Mouse (Mus musculus): Measurements from ENCODE around the gene Foxm1. TPM values are rescaled to one million over a fixed set of nuclear protein-coding genes. Genes with fewer than 3 reads are reported as not detected.
A peak's percentile ranks its signal among the peaks of the same experiment; 100 is the strongest.

The Foxm1 gene
- total and polyA plus RNA-seq, 3 experiments: 13.7 to 61.9 (median 31.1) TPM

- DNase-seq (ENCODE audit: low read depth, low spot score): no peak
- H3K36me3 ChIP-seq (ENCODE audit: control insufficient read depth in 1 of 2, insufficient read depth in 2 of 2, low read length in 2 of 2): peaks cover 0 to 11% of the 10 kb centered on the region in 2 experiments; a peak in 2 of 4 replicates
- no peaks in the 10 kb centered on the region for H3K9me3 ChIP-seq (replicated peaks; ENCODE audit: insufficient read depth, low read length)
- H3K9ac ChIP-seq (ENCODE audit: control insufficient read depth, low read depth, low read length, poor library complexity, severe bottlenecking): no peak overlapping the region
- H3K27me3 ChIP-seq (ENCODE audit: control insufficient read depth in 1 of 2, insufficient read depth in 2 of 2, low read length in 2 of 2): no peaks in the 10 kb centered on the region
- peaks cover 3% of the 10 kb centered on the region; the same call in 1 of the 2 replicates for H3K79me2 ChIP-seq (ENCODE audit: control insufficient read depth, insufficient read depth, low read length, poor library complexity)
- no peak overlapping the region for H3K4me3 ChIP-seq (ENCODE audit: control insufficient read depth in 1 of 2, insufficient read depth in 1 of 2, low read depth in 2 of 2, low read length in 2 of 2)
- TF ChIP-seq TBP (IDR thresholded peaks at IDR 0.05; ENCODE audit: low read depth, low read length) (no peak), POLR2A (IDR thresholded peaks at IDR 0.05; ENCODE audit: control insufficient read depth in 1 of 2, insufficient read depth in 1 of 2, low read depth in 1 of 2, low read length in 2 of 2, poor library complexity in 1 of 2) (no peak), MAFK (IDR thresholded peaks at IDR 0.05; ENCODE audit: borderline replicate concordance, low read depth, low read length) (no peak), ZNF384 (IDR thresholded peaks at IDR 0.05; ENCODE audit: low read depth, low read length) (no peak), CTCF (IDR thresholded peaks at IDR 0.05 in 2 of 3, conservative IDR thresholded peaks at IDR 0.05 in 1 of 3; ENCODE audit: control insufficient read depth in 1 of 3, insufficient read depth in 1 of 3, low read depth in 2 of 3, low read length in 3 of 3, poor library complexity in 1 of 3, severe bottlenecking in 1 of 3) (no peak), SIN3A (IDR thresholded peaks at IDR 0.05; ENCODE audit: low read length) (no peak), JUND (IDR thresholded peaks at IDR 0.05; ENCODE audit: low read depth, low read length) (no peak), USF2 (IDR thresholded peaks at IDR 0.05; ENCODE audit: borderline replicate concordance in 1 of 2, insufficient read depth in 1 of 2, low read depth in 1 of 2, low read length in 2 of 2) (no peak), ZMIZ1 (IDR thresholded peaks at IDR 0.05; ENCODE audit: low read depth, low read length) (no peak), RAD21 (IDR thresholded peaks at IDR 0.05; ENCODE audit: low read depth, low read length) (no peak), SMC3 (IDR thresholded peaks at IDR 0.05; ENCODE audit: low read depth, low read length) (no peak)
- no peaks in the 10 kb centered on the region for H3K4me1 ChIP-seq (ENCODE audit: control insufficient read depth in 1 of 2, insufficient read depth in 2 of 2, low read length in 2 of 2)
- H3K27ac ChIP-seq (ENCODE audit: control insufficient read depth, low read depth, low read length): no peak overlapping the region
Measured at GRCm38 (mm10) chr6:128370040-128370439, 7.3 kb downstream of the Foxm1 start.

- Histone ChIP-seq H3K79me2 (ENCODE audit: control insufficient read depth, insufficient read depth, low read length, poor library complexity) (no peaks in the 10 kb centered on the region), H3K4me1 (ENCODE audit: control insufficient read depth in 1 of 2, insufficient read depth in 2 of 2, low read length in 2 of 2) (peaks cover 0 to 4% of the 10 kb centered on the region in 2 experiments; a peak in 1 of 4 replicates), H3K27me3 (ENCODE audit: control insufficient read depth in 1 of 2, insufficient read depth in 2 of 2, low read length in 2 of 2) (no peaks in the 10 kb centered on the region), H3K36me3 (ENCODE audit: control insufficient read depth in 1 of 2, insufficient read depth in 2 of 2, low read length in 2 of 2) (peaks cover 0 to 3% of the 10 kb centered on the region in 2 experiments; a peak in 2 of 4 replicates), H3K27ac (ENCODE audit: control insufficient read depth, low read depth, low read length) (no peak within 1 kb of the TSS), H3K9me3 (replicated peaks; ENCODE audit: insufficient read depth, low read length) (no peaks in the 10 kb centered on the region), H3K4me3 (ENCODE audit: control insufficient read depth in 1 of 2, insufficient read depth in 1 of 2, low read depth in 2 of 2, low read length in 2 of 2) (no peak within 1 kb of the TSS), H3K9ac (ENCODE audit: control insufficient read depth, low read depth, low read length, poor library complexity, severe bottlenecking) (no peak within 1 kb of the TSS)
- DNase-seq (ENCODE audit: low read depth, low spot score): no peak
- TF ChIP-seq E2F4 (IDR thresholded peaks at IDR 0.05; ENCODE audit: borderline replicate concordance, low read depth, low read length) (no peak), MYC (IDR thresholded peaks at IDR 0.05; ENCODE audit: low read depth, low read length) (no peak), TBP (IDR thresholded peaks at IDR 0.05; ENCODE audit: low read depth, low read length) (no peak), POLR2A (IDR thresholded peaks at IDR 0.05; ENCODE audit: control insufficient read depth in 1 of 2, insufficient read depth in 1 of 2, low read depth in 1 of 2, low read length in 2 of 2, poor library complexity in 1 of 2) (peak in 1 of 2 experiments; percentile 31; a peak in 1 of 4 replicates), MXI1 (IDR thresholded peaks at IDR 0.05; ENCODE audit: low read depth, low read length) (no peak), SIN3A (IDR thresholded peaks at IDR 0.05; ENCODE audit: low read length) (no peak), POLR2AphosphoS5 (IDR thresholded peaks at IDR 0.05; ENCODE audit: borderline replicate concordance, low read depth, low read length) (no peak), CHD2 (IDR thresholded peaks at IDR 0.05; ENCODE audit: low read length) (no peak)
Measured at GRCm38 (mm10) chr6:128375192-128375591, 12.4 kb downstream of the Foxm1 start, which contains the start of the genes Tex52 and Gm44596. Gene Tex52 (plus strand): TSS chr6:128375456. Gene Gm44596 (plus strand): TSS chr6:128375503.
